Mouse (Mus musculus): Measurements from ENCODE around the gene Ncapd3. TPM values are rescaled to one million over a fixed set of nuclear protein-coding genes. Genes with fewer than 3 reads are reported as not detected.

Ncapd3 gene
- total RNA-seq, 2 experiments from 2014 or later: 15.3 to 16.3 TPM

GRCm38 (mm10) chr9:27029022-27029827 lies 750 bp upstream of the Ncapd3 start:
- intact Hi-C loops (cut with DNase I): no loop called here
- peak; percentile 60 for DNase-seq (ENCODE audit: low spot score in 2 of 2)

DNA sequence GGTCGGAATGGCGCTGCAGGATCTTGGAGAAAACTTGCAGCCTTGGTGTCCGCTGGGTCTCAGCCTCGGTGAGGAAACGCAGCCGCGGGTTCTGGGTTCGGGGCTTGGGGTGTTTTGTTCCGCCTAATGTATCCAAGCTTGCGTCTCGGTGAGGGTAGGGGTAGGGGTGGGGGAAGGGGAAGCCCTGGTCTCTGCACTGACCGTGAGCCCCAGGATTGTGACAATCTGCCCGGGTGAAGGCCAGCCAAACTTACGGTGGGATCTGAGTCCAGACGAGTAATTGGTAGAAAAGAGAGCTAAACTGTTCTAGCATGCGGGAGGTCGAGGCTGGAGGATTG lies 757 bp downstream of the Ncapd3 start:
- DNase-seq (ENCODE audit: low spot score in 2 of 2): no peak
- intact Hi-C loops (cut with DNase I): no loop called here

DNA sequence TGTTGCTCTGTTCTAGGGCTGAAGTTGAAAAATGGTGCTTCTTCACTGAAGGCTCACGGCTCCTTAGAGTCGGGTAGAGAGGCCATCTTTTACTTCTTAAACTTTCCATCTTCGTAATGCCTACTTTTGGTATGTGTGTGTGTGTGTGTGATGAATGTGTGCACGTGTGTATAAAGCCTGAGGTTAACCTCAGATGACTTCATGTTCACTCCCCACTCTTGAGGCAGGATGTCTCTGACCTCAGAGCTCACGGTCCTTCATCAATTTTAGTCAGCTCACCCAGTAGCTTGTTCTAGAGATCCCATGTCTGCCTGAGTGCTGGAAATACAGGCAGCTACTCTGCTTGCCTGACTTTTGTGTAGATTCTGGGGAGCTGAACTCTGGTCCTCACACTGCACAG lies 13.9 kb downstream of the Ncapd3 start:
- intact Hi-C loops (cut with DNase I): no loop called here
- DNase-seq (ENCODE audit: low spot score in 2 of 2): no peak

- peak in 1 of 2 experiments; percentile 42 for DNase-seq (ENCODE audit: low spot score in 2 of 2)
- intact Hi-C loops (cut with DNase I): loop anchor here (5.0 kb wide), 1 partner anchor 278 kb away; no protein-coding TSS in a partner anchor
Measured at GRCm38 (mm10) chr9:27049492-27049891, 19.5 kb downstream of the Ncapd3 start.

- intact Hi-C loops (cut with DNase I): no loop called here
Measured at GRCm38 (mm10) chr9:27058341-27058740, 28.4 kb downstream of the Ncapd3 start.

GRCm38 (mm10) chr9:27070895-27071294 lies 40.9 kb downstream of the Ncapd3 start:
- intact Hi-C loops (cut with DNase I): no loop called here
- DNase-seq (ENCODE audit: low spot score in 2 of 2): no peak

More at GRCm38 (mm10) chr9:27058341-27058740, 28.4 kb downstream of the Ncapd3 start:
- DNase-seq (ENCODE audit: low spot score in 2 of 2): peak; percentile 55 to 74

DNA sequence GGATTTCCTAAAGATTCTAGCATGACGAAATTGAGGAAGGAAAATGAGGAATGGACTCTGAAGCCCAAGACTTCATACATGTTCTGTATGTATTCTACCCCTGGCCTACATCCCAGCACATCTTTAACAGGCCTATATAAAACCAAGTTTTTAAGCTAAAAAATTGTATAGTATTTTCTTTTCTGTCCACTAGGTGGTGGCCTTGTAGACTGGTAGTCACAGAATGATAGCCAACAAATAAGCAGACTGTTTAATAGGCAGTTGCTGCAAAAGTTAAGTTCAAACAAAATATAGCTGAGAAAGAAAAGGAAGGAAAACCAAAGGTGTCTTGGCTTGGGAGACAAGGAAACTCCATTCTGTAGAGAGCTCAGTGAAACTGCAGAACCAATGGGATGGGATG lies 44.7 kb downstream of the Ncapd3 start:
- DNase-seq (ENCODE audit: low spot score in 2 of 2): no peak
- intact Hi-C loops (cut with DNase I): no loop called here

GRCm38 (mm10) chr9:27075812-27076211 lies 45.8 kb downstream of the Ncapd3 start:
- no peak for DNase-seq (ENCODE audit: low spot score in 2 of 2)
- intact Hi-C loops (cut with DNase I): no loop called here

- DNase-seq (ENCODE audit: low spot score in 2 of 2): no peak
- intact Hi-C loops (cut with DNase I): no loop called here
Measured at GRCm38 (mm10) chr9:27086256-27086655, 56.3 kb downstream of the Ncapd3 start.

GRCm38 (mm10) chr9:27087402-27087801 lies 57.4 kb downstream of the Ncapd3 start:
- intact Hi-C loops (cut with DNase I): no loop called here

DNA sequence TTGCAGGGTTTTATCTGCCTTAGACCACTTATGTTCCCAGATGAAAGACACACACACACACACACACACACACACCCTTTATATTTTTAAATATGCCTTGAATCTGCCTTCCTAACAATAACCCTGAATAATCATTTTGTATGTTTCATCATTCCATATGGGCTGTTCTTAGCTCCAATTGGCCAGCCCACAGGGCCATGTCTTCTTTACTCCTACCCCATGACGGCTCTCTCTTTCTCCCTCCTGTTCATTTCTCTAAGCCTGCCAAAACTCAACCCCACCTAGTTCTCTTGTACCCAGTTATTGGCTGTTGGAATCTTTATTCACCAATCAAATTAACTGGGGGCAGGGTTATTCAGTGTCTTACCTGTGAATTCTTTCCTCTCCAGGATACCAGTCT lies 60.2 kb downstream of the Ncapd3 start:
- intact Hi-C loops (cut with DNase I): no loop called here

More at GRCm38 (mm10) chr9:27087402-27087801, 57.4 kb downstream of the Ncapd3 start:
- peak in 1 of 2 experiments; percentile 30 for DNase-seq (ENCODE audit: low spot score in 2 of 2)

GRCm38 (mm10) chr9:27090801-27091775 lies 61.1 kb downstream of the Ncapd3 start:
- intact Hi-C loops (cut with DNase I): no loop called here
- peak in 1 of 2 experiments; percentile 78 for DNase-seq (ENCODE audit: low spot score in 2 of 2)

More for the DNA sequence above, 60.2 kb downstream of the Ncapd3 start:
- peak in 1 of 2 experiments; percentile 43 for DNase-seq (ENCODE audit: low spot score in 2 of 2)

GRCm38 (mm10) chr9:27092916-27093315 lies 62.9 kb downstream of the Ncapd3 start:
- intact Hi-C loops (cut with DNase I): no loop called here
- DNase-seq (ENCODE audit: low spot score in 2 of 2): no peak

DNA sequence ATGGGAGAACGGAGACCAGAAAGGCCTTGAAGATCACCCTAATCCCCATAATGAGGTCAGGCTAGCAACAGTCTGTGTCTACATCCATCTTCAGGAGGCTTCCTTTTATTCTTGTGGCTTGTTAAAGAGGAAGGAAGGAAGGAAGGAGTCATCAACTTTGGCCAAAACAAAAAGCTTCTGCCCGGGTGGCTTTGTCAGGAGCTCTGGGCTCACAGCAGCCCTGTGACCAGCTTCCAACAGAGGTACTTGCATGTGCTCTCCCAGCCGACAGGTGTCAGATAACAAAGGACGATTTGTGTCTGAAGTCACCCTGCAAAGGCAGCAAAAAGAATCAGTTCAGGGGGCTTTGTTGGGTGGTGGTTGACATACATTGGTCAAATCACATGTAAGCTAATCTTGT lies 68.1 kb downstream of the Ncapd3 start:
- intact Hi-C loops (cut with DNase I): no loop called here
- no peak for DNase-seq (ENCODE audit: low spot score in 2 of 2)

GRCm38 (mm10) chr9:27098557-27098956 lies 68.6 kb downstream of the Ncapd3 start:
- intact Hi-C loops (cut with DNase I): no loop called here
- no peak for DNase-seq (ENCODE audit: low spot score in 2 of 2)

DNA sequence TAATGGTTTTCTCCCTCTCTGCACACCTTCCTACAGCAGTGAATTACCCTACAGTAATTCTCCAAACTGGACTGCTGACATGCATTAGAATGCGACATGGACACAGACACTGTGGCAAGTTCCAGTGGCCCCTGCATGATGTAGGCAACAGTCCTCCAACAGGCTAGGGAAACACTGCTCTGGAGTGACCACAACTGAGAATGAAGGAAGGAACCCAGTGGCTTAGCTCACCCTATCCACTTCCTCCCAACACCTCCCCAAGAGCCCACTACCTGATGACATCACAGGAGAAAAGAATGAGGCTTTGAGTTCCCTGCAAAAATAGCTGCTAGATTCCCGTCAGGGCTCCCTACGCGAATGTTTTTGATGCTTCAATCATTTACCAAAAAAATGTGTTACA lies 69.5 kb downstream of the Ncapd3 start:
- DNase-seq (ENCODE audit: low spot score in 2 of 2): no peak
- intact Hi-C loops (cut with DNase I): no loop called here

DNA sequence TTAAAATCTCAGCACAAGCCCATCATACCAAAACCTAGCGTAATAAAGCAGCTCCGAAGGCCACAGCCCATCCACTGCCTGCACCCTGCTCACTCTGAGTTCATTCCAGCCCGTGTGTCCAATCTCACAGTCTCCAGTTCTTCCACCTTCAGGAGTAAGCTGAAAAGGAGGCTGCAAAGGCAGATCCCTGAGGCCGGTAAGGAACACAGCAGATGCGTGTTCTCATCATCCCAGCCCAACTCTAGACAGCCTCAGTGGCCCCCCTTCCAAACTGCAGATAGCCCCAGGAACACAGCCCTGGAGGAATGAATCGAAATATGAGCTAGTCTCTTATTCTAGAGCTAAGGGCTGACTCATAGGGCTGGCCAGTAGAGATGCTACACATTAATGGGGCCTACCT lies 71.5 kb downstream of the Ncapd3 start:
- intact Hi-C loops (cut with DNase I): no loop called here
- DNase-seq (ENCODE audit: low spot score in 2 of 2): no peak

- peak; percentile 66 to 68 for DNase-seq (ENCODE audit: low spot score in 2 of 2)
- intact Hi-C loops (cut with DNase I): loop anchor here (2.0 to 5.0 kb wide), 2 partner anchors 69 to 221 kb away; no protein-coding TSS in a partner anchor
Measured at GRCm38 (mm10) chr9:27106081-27106480, 76.1 kb downstream of the Ncapd3 start.

- intact Hi-C loops (cut with DNase I): loop anchor here (5.0 kb wide), 1 partner anchor 219 kb away; no protein-coding TSS in a partner anchor
- no peak for DNase-seq (ENCODE audit: low spot score in 2 of 2)
Measured at GRCm38 (mm10) chr9:27108451-27108850, 78.5 kb downstream of the Ncapd3 start.
